Mouse (Mus musculus): ENCODE measurements around the gene Pramel5. TPM values are rescaled to one million over a fixed set of nuclear protein-coding genes. Genes with fewer than 3 reads are reported as not detected.

Pramel5 gene
- not detected for polyA plus RNA-seq (2017; shearing (Covaris generic))

DNA sequence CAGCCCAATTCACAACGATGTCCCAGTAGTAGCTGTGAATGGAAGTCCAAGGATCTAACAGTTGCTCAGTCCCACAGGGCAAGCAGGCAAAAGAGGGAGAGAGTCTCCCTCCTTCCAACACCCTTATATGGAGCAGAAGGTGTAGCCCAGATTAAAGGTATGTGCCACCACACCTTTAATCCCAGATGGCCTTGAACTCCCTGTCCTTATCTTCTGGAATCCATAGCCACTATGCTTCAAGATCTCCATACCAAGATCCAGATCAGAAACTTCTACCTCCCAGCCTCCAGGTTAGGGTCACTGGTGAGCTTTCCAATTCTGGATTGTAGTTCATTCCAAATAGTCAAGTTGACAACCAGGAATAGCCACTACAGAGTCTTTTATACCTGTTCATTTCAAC is at the start of gene Pramel5:
Pramel5 (minus strand) TSS at position 101 of the 400 bp plus-strand sequence.

GRCm38 (mm10) chr4:144329949-144330348 is 49.7 kb upstream of the Pramel5 start, which contains the start of gene Gm13128:
Gene Gm13128 (plus strand): TSS chr4:144330249.

Other genes starting within 250 kb of the Pramel5 start
- under 1 TPM; 0.14 to 0.25 TPM for gene Pramel4, start 221.4 kb downstream of the Pramel5 start, polyA plus RNA-seq (2017; shearing (Covaris generic))
- gene Gm13102, start 174.0 kb downstream of the Pramel5 start, polyA plus RNA-seq (2017; shearing (Covaris generic)) = under 1 TPM in 1 of 2 experiments, not detected in 1; 0.20 TPM
- gene Oog3, start 117.8 kb downstream of the Pramel5 start, polyA plus RNA-seq (2017; shearing (Covaris generic)) = under 1 TPM in 1 of 2 experiments, not detected in 1; 0.26 TPM
- gene Oog2, start 89.8 kb downstream of the Pramel5 start, polyA plus RNA-seq (2017; shearing (Covaris generic)) = under 1 TPM in 1 of 2 experiments, not detected in 1; 0.23 TPM
- gene C87977, start 67.2 kb downstream of the Pramel5 start, polyA plus RNA-seq (2017; shearing (Covaris generic)) = not detected
- not detected for gene Gm13128, start 49.8 kb upstream of the Pramel5 start, polyA plus RNA-seq (2017; shearing (Covaris generic))
- gene Gm13119, start 77.5 kb upstream of the Pramel5 start, polyA plus RNA-seq (2017; shearing (Covaris generic)) = not detected
- under 1 TPM in 1 of 2 experiments, not detected in 1; 0.28 TPM for gene Pramef20, start 97.4 kb upstream of the Pramel5 start, polyA plus RNA-seq (2017; shearing (Covaris generic))
- gene Pramef12, start 128.0 kb upstream of the Pramel5 start, polyA plus RNA-seq (2017; shearing (Covaris generic)) = not detected
- not detected for gene 1700012P22Rik, start 158.3 kb upstream of the Pramel5 start, polyA plus RNA-seq (2017; shearing (Covaris generic))
- under 1 TPM in 1 of 2 experiments, not detected in 1; 0.85 TPM for gene Gm9944, start 172.8 kb upstream of the Pramel5 start, polyA plus RNA-seq (2017; shearing (Covaris generic))
- under 1 TPM in 1 of 2 experiments, not detected in 1; 0.05 TPM for gene Aadacl3, start 183.3 kb upstream of the Pramel5 start, polyA plus RNA-seq (2017; shearing (Covaris generic))
- gene 9430007A20Rik, start 239.3 kb upstream of the Pramel5 start, polyA plus RNA-seq (2017; shearing (Covaris generic)) = not detected

Data from activated CD4-positive, CD25-positive, alpha-beta regulatory T cell (primary cell).